Comparison of ENCODE assay signal across 21 mouse cellular contexts in the genomic region with DNA sequence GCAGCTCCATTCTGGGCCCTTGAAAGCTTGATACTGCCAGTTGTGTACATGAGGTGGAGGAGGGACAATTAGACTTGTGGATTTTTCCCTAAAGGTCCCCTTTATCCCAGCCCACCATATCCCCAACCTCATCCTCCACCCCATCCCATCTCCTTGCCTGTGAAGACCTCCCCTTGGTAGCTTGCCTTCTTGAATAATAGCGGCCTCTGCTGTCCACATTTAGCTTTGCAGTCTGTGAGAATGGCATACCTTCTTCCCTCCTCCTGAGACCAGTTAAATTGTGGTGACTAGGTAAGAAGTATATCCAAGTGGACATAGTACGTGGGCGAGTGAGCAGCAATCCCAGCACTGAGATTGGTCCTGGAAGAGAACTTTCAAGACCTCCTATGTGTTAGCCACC. TPM values are rescaled to one million over a fixed set of nuclear protein-coding genes. Genes with fewer than 3 reads are reported as not detected.
DNase-seq lines count a peak whose midpoint lies in the region; ATAC-seq and TF ChIP-seq lines count a peak whose summit lies in the region.
"Not testable (repeated sequence)": the region's sequence is repeated elsewhere in the genome, so short reads cannot be mapped to it uniquely, and the experiment has no call there.
"Had no signal": no experiment of that assay in that cellular context is flagged by ENCODE, and none has a peak within 500 bp of the region (broad histone marks: within the 10 kb centered on the region; RNA-seq: fewer than 3 reads in every experiment).

No protein-coding gene starts in this region.

- DNase-seq in CH12.LX (ENCODE audit: extremely low read depth) (peak; percentile 19), ES-E14 (ENCODE audit: low read depth, low spot score) (peak; percentile 41), ZHBTc4 (ENCODE audit: low read depth, low spot score) (peak; percentile 58)
- peak; percentile 66 for DNase-seq in kidney, adult 9 months
- DNase-seq in liver, postnatal 0 days, result peak; percentile 33
- not testable (repeated sequence) for DNase-seq in stomach, postnatal 0 days (ENCODE audit: low spot score)
- peak; percentile 6 to 11 for DNase-seq in urinary bladder, postnatal 36 days (ENCODE audit: low spot score in 2 of 2)

- H3K27me3 ChIP-seq in CH12.LX (replicated peaks); liver, postnatal 0 days (ENCODE audit: insufficient read depth, low read length); stomach, postnatal 0 days (ENCODE audit: control insufficient read depth, insufficient read depth, low read length): not testable (repeated sequence)

- not testable (repeated sequence) for H3K79me2 ChIP-seq in CH12.LX (replicated peaks; ENCODE audit: control insufficient read depth, extremely low read depth, insufficient read depth, poor library complexity, severe bottlenecking)

- not testable (repeated sequence) for TF ChIP-seq EP300 in CH12.LX (IDR thresholded peaks at IDR 0.05; ENCODE audit: low read length); liver, postnatal 0 days (IDR thresholded peaks at IDR 0.05; ENCODE audit: low read depth); stomach, postnatal 0 days (optimal IDR thresholded peaks at IDR 0.05)

- H3K9me3 ChIP-seq in CH12.LX (replicated peaks; ENCODE audit: low read length); ES-E14 (ENCODE audit: control insufficient read depth, insufficient read depth, low read depth, low read length); liver, postnatal 0 days (ENCODE audit: low read length); stomach, postnatal 0 days (ENCODE audit: control insufficient read depth, low read length): not testable (repeated sequence)

- H3K27ac ChIP-seq in CH12.LX (ENCODE audit: insufficient read depth, low read depth); ES-E14 (ENCODE audit: insufficient read depth, low read depth, low read length, poor library complexity, severe bottlenecking); liver, postnatal 0 days (ENCODE audit: low read depth); stomach, postnatal 0 days (replicated peaks): not testable (repeated sequence)

- not testable (repeated sequence) for H3K4me1 ChIP-seq in CH12.LX (ENCODE audit: control insufficient read depth in 1 of 2, insufficient read depth in 2 of 2); ES-E14 (ENCODE audit: control insufficient read depth in 2 of 2, insufficient read depth in 2 of 2, low read length in 2 of 2, poor library complexity in 1 of 2); liver, postnatal 0 days (ENCODE audit: insufficient read depth); stomach, postnatal 0 days (replicated peaks; ENCODE audit: control insufficient read depth, insufficient read depth)

- in situ Hi-C loops in CH12.LX (cut with MboI; ENCODE audit: low pct_ligation_motif_present, low pct_unique_long_range_greater_than_20kb, low sequenced_read_pairs); ES-E14 (cut with MboI; ENCODE audit: low sequenced_read_pairs in 2 of 2, unreplicated experiment in 2 of 2): not testable (repeated sequence)

- peak; percentile 16 to 60; a peak in 3 of 4 replicates for TF ChIP-seq CTCF in CH12.LX (conservative IDR thresholded peaks at IDR 0.05 in 1 of 2, IDR thresholded peaks at IDR 0.05 in 1 of 2; ENCODE audit: low read depth in 2 of 2, low read length in 2 of 2)
- TF ChIP-seq CTCF in liver, postnatal 0 days (IDR thresholded peaks at IDR 0.05; ENCODE audit: low read depth), result peak; percentile 48
- TF ChIP-seq CTCF in stomach, postnatal 0 days (IDR thresholded peaks at IDR 0.05; ENCODE audit: low read depth), result peak; percentile 31; the same call in 1 of the 2 replicates

- not testable (repeated sequence) for H3K36me3 ChIP-seq in CH12.LX (replicated peaks in 1 of 2; ENCODE audit: control insufficient read depth in 1 of 2, insufficient read depth in 1 of 2, low read length in 1 of 2); ES-E14 (ENCODE audit: control insufficient read depth, insufficient read depth, low read length, poor library complexity, severe bottlenecking); liver, postnatal 0 days (replicated peaks; ENCODE audit: insufficient read depth, low read length); stomach, postnatal 0 days (ENCODE audit: control insufficient read depth, insufficient read depth, low read length)

- not testable (repeated sequence) for H3K4me3 ChIP-seq in CH12.LX (replicated peaks in 1 of 3; ENCODE audit: low read depth in 2 of 3, low read length in 2 of 3, poor library complexity in 1 of 3); ES-E14 (ENCODE audit: insufficient read depth in 1 of 2, low read depth in 1 of 2, low read length in 2 of 2, poor library complexity in 1 of 2, severe bottlenecking in 1 of 2); liver, postnatal 0 days (ENCODE audit: low read depth, low read length); stomach, postnatal 0 days (ENCODE audit: low read depth, low read length)

- not testable (repeated sequence) for TF ChIP-seq POLR2A in CH12.LX (IDR thresholded peaks at IDR 0.05; ENCODE audit: low read depth, low read length)

- 51% methylated on average over 3 of the region's 3 CpGs for WGBS in liver, postnatal 0 days (ENCODE audit: insufficient replicate concordance)
- 61% methylated on average over 3 of the region's 3 CpGs for WGBS in stomach, postnatal 0 days

- not testable (repeated sequence) for H3K9ac ChIP-seq in CH12.LX (ENCODE audit: insufficient read depth, low read depth); ES-E14 (ENCODE audit: insufficient read depth, low read depth, low read length, poor library complexity, severe bottlenecking); liver, postnatal 0 days (replicated peaks); stomach, postnatal 0 days (ENCODE audit: low read length)

- not testable (repeated sequence) for H3K4me2 ChIP-seq in CH12.LX (ENCODE audit: insufficient read depth, low read depth, poor library complexity, severe bottlenecking); liver, postnatal 0 days (ENCODE audit: low read depth, low read length); stomach, postnatal 0 days (replicated peaks; ENCODE audit: low read depth)

- ATAC-seq in liver, postnatal 0 days; stomach, postnatal 0 days (ENCODE audit: low FRiP score, low TSS enrichment): not testable (repeated sequence)

- dilution Hi-C loops in CH12.LX (cut with MboI; ENCODE audit: extremely low pct_ligation_motif_present, extremely low pct_unique_long_range_greater_than_20kb, low sequenced_read_pairs), result not testable (repeated sequence)

- peak; percentile 41 for TF ChIP-seq RAD21 in CH12.LX (IDR thresholded peaks at IDR 0.05; ENCODE audit: low read depth, low read length)

TF ChIP-seq in CH12.LX, 34 proteins besides CTCF, POLR2A, EP300 and RAD21:
- TF ChIP-seq SMC3 (IDR thresholded peaks at IDR 0.05; ENCODE audit: low read depth, low read length), result peak; percentile 45
TF ChIP-seq in CH12.LX: peak in this region for 1; not testable (repeated sequence) for 33.

TF ChIP-seq in ES-E14, 5 proteins besides CTCF, POLR2A, EP300 and RAD21:
- TF ChIP-seq ZC3H11A (IDR thresholded peaks at IDR 0.05; ENCODE audit: borderline replicate concordance, low read depth, low read length), result 0 out of 2 replicates have a peak, but pooled peaks have one; percentile 38

RNA-seq across cellular contexts. Expression of a gene that starts 13.4 kb away (rescaled TPM):
- not detected in 2 replicates for total RNA-seq in CH12.LX (2012; rRNA removed)
- not detected in 2 replicates for total RNA-seq in CH12.LX (2014; rRNA removed)
- not detected in 2 replicates for polyA plus RNA-seq in CH12.LX (2012; ENCODE audit: insufficient read length, low read depth)
- 0.27 TPM in 1 of 2 replicates, not detected in the other for total RNA-seq in ES-E14 (2012; rRNA removed)
- 6.7 and 7.9 TPM in 2 replicates for polyA plus RNA-seq in liver, postnatal 0 days (2015; fragmentation: Nextera tagmentation; extraction: Ambion mirVana)
- not detected in 2 replicates for polyA plus RNA-seq in stomach, postnatal 0 days (2015; fragmentation: Nextera tagmentation; extraction: Ambion mirVana)
- total RNA-seq: adrenal gland, postnatal 25 days; forebrain, postnatal 0 days; gastrocnemius, postnatal 14 days; heart, adult 2 months; hematopoietic stem cell, adult 5-6 weeks; hindbrain, postnatal 0 days had no signal
- polyA plus RNA-seq: cerebellum, adult 2 months; embryonic facial prominence, embryonic 10.5 days; embryonic facial prominence, embryonic 14.5 days; forebrain, embryonic 13.5 days; forebrain, postnatal 0 days; gonadal fat pad, adult 2 months; heart, adult 2 months; heart, embryonic 11.5 days; heart, embryonic 15.5 days; hindbrain, embryonic 13.5 days; hindbrain, postnatal 0 days had no signal
